Mouse (Mus musculus) testis, adult 2 months (tissue): ENCODE measurements around the gene Ift81. TPM values are rescaled to one million over a fixed set of nuclear protein-coding genes. Genes with fewer than 3 reads are reported as not detected.

Experiments used
- H3K27ac ChIP-seq: fragments of 200-500 bp; 2 replicates; pipeline ENCODE4 v1.5.1; 2012; ENCODE audit warnings: low read depth, low read length; ENCODE audit not compliant: control insufficient read depth, insufficient read depth
- H3K27me3 ChIP-seq: fragments of 200-500 bp; 2 replicates; pipeline ENCODE4 v1.6.1; 2012; ENCODE audit warnings: mild to moderate bottlenecking, low read length, moderate library complexity; ENCODE audit not compliant: control insufficient read depth, insufficient read depth
- H3K36me3 ChIP-seq: fragments of 200-500 bp; 2 replicates; pipeline ENCODE4 v1.6.1; 2012; ENCODE audit warnings: mild to moderate bottlenecking, low read length; ENCODE audit not compliant: control insufficient read depth, insufficient read depth
- H3K4me1 ChIP-seq: fragments of 200-500 bp; 2 replicates; pipeline ENCODE4 v1.6.1; 2012; ENCODE audit warnings: low read length; ENCODE audit not compliant: control insufficient read depth, insufficient read depth
- H3K4me3 ChIP-seq: fragments of 200-500 bp; 2 replicates; pipeline ENCODE4 v1.5.1; 2012; ENCODE audit warnings: low read depth, mild to moderate bottlenecking, low read length, moderate library complexity, mixed read lengths; ENCODE audit not compliant: control insufficient read depth
- CTCF ChIP-seq: fragments of 200-500 bp; IDR thresholded peaks from 2 replicates; pipeline ENCODE4 v1.5.1; 2012; ENCODE audit warnings: low read depth, mild to moderate bottlenecking, inconsistent platforms, low read length, moderate library complexity; ENCODE audit not compliant: control insufficient read depth, insufficient read depth, insufficient replicate concordance
- POLR2A ChIP-seq: fragments of 200-500 bp; IDR thresholded peaks from 2 replicates; pipeline ENCODE4 v1.6.1; 2012; ENCODE audit warnings: low read depth, mild to moderate bottlenecking, inconsistent platforms, low read length, moderate library complexity; ENCODE audit not compliant: control insufficient read depth
- polyA plus RNA-seq: library from polyadenylated mRNA; depleted of rRNA; stranded (reverse); fragments of >200 nt; gene quantifications from 2 replicates; pipeline ENCODE4 v1.2.3, GENCODE M21; 2012

Gene Ift81
- polyA plus RNA-seq, 1 experiment = 30.8 TPM

- no peaks in the 10 kb centered on the region for H3K36me3 ChIP-seq
- no peaks in the 10 kb centered on the region for H3K27me3 ChIP-seq
- H3K4me3 ChIP-seq = peak overlapping the region; percentile 86
- TF ChIP-seq CTCF = no peak
- TF ChIP-seq POLR2A = no peak
- peaks cover 16% of the 10 kb centered on the region for H3K4me1 ChIP-seq
- H3K27ac ChIP-seq = peak overlapping the region; percentile 69
Observed at GRCm38 (mm10) chr5:122624952-122625479, 10.7 kb upstream of the Ift81 start.

- H3K4me1 ChIP-seq = peaks cover 16% of the 10 kb centered on the region
- no peaks in the 10 kb centered on the region for H3K36me3 ChIP-seq
- TF ChIP-seq POLR2A (no peak), CTCF (no peak)
- peak overlapping the region; percentile 8; the same call in 1 of the 2 replicates for H3K27ac ChIP-seq
- no peaks in the 10 kb centered on the region for H3K27me3 ChIP-seq
- peak overlapping the region; percentile 86 for H3K4me3 ChIP-seq
Observed at GRCm38 (mm10) chr5:122623861-122624260, 9.5 kb upstream of the Ift81 start.

GRCm38 (mm10) chr5:122622526-122622925 lies 8.2 kb upstream of the Ift81 start:
- H3K4me3 ChIP-seq = peak overlapping the region; percentile 86
- no peaks in the 10 kb centered on the region for H3K27me3 ChIP-seq
- H3K4me1 ChIP-seq = peaks cover 16% of the 10 kb centered on the region
- no peaks in the 10 kb centered on the region for H3K36me3 ChIP-seq
- peak overlapping the region; percentile 63 for H3K27ac ChIP-seq
- no peak for TF ChIP-seq POLR2A

GRCm38 (mm10) chr5:122621376-122621886 lies 7.1 kb upstream of the Ift81 start:
- Histone ChIP-seq H3K4me3 (peak overlapping the region; percentile 86), H3K27me3 (no peaks in the 10 kb centered on the region), H3K36me3 (no peaks in the 10 kb centered on the region), H3K4me1 (peaks cover 16% of the 10 kb centered on the region), H3K27ac (peak overlapping the region; percentile 36; the same call in 1 of the 2 replicates)
- no peak for TF ChIP-seq POLR2A
- TF ChIP-seq CTCF = no peak

GRCm38 (mm10) chr5:122619686-122620296 lies 5.5 kb upstream of the Ift81 start:
- Histone ChIP-seq H3K27me3 (no peaks in the 10 kb centered on the region), H3K27ac (no peak overlapping the region), H3K4me3 (no peak overlapping the region), H3K4me1 (peaks cover 8% of the 10 kb centered on the region), H3K36me3 (no peaks in the 10 kb centered on the region)
- TF ChIP-seq POLR2A (no peak), CTCF (no peak)

GRCm38 (mm10) chr5:122617718-122618117 lies 3.4 kb upstream of the Ift81 start:
- no peaks in the 10 kb centered on the region for H3K36me3 ChIP-seq
- H3K27ac ChIP-seq = no peak overlapping the region
- no peak overlapping the region for H3K4me3 ChIP-seq
- H3K27me3 ChIP-seq = no peaks in the 10 kb centered on the region
- no peak for TF ChIP-seq CTCF
- no peak for TF ChIP-seq POLR2A
- no peaks in the 10 kb centered on the region for H3K4me1 ChIP-seq

GRCm38 (mm10) chr5:122611651-122612050 lies 2.7 kb downstream of the Ift81 start:
- peak overlapping the region; percentile 43 for H3K27ac ChIP-seq
- H3K27me3 ChIP-seq = no peaks in the 10 kb centered on the region
- peak overlapping the region; percentile 68 for H3K4me3 ChIP-seq
- TF ChIP-seq CTCF (no peak), POLR2A (no peak)
- 0 out of 2 replicates have a peak, but pooled peaks cover 2% of the 10 kb centered on the region for H3K4me1 ChIP-seq
- no peaks in the 10 kb centered on the region; the same call in 1 of the 2 replicates for H3K36me3 ChIP-seq
